Mouse (Mus musculus) layer of hippocampus, adult 2 months (tissue): ENCODE measurements around the gene Gm28557. TPM values are rescaled to one million over a fixed set of nuclear protein-coding genes. Genes with fewer than 3 reads are reported as not detected.

Experiments used
- DNase-seq, 2 experiments: peaks; one replicate each; pipeline ENCODE4 v3.0.0; 2022; ENCODE audit warnings: low spot score in 2 of 2
- H3K27ac ChIP-seq: fragments of 200-600 bp; 2 replicates; pipeline ENCODE4 v1.8.1; 2022
- H3K4me3 ChIP-seq: fragments of 200-600 bp; 2 replicates; pipeline ENCODE4 v1.8.1; 2022; ENCODE audit warnings: mild to moderate bottlenecking
- CTCF ChIP-seq: fragments of 200-600 bp; conservative IDR thresholded peaks from 2 replicates; pipeline ENCODE4 v1.8.1; 2022; ENCODE audit warnings: antibody characterized with exemption, mild to moderate bottlenecking, moderate library complexity
- total RNA-seq, 2 experiments: library from RNA; stranded (reverse); gene quantifications; 2 replicates each; pipeline ENCODE4 v1.2.3; 2021

The Gm28557 gene
- total RNA-seq, 2 experiments from 2014 or later: 3.0 to 4.3 TPM

- peak; percentile 64 to 85 for DNase-seq
- 0 out of 2 replicates have a peak, but pooled peaks have one; percentile 13 for TF ChIP-seq CTCF
- peak overlapping the region; percentile 87 for H3K27ac ChIP-seq
- peak overlapping the region; percentile 68 for H3K4me3 ChIP-seq
Measured at GRCm38 (mm10) chr13:67081142-67081713, 27.2 kb downstream of the Gm28557 start.

DNA sequence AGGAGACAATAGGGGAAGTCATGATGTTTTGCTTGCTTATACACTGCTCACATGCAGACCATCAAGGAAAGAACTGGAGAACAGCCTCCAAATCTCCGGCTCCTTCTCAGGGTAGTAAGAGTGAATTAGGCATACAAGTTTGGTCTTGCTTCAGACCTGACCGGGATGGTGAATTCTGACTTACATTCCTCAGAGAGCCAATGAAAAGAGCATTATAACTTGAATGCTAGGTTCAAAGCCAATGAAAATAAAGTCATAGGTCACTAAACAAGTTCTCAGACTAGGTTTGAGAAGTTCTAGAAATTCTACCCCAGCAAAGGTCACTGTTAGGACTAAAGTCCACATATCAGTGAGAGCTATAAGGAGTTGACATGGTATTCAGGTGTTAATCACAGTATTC lies 31.2 kb downstream of the Gm28557 start:
- no peak for DNase-seq
- TF ChIP-seq CTCF: no peak
- Histone ChIP-seq H3K27ac (no peak overlapping the region), H3K4me3 (no peak overlapping the region)

DNA sequence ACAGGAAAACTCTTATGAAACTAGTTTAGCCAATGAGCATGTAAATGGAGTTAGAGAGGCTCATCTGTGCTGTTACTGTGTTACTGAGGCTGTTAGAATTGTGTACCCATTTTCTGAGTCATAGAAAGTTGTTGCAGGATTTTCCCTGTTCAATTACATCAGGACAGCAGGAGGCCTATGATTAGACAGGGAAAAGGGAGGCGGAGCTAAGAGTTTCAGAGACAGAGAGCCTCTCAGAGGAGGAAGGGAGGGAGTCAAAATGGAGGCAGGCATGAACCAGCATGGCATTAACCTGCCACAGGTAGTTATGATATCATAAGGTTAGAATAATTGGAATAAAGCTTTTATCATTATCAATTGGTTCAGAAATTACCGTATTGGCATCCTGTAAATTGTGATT lies 35.6 kb downstream of the Gm28557 start:
- no peak for DNase-seq
- TF ChIP-seq CTCF: no peak
- Histone ChIP-seq H3K4me3 (no peak overlapping the region), H3K27ac (no peak overlapping the region)

DNA sequence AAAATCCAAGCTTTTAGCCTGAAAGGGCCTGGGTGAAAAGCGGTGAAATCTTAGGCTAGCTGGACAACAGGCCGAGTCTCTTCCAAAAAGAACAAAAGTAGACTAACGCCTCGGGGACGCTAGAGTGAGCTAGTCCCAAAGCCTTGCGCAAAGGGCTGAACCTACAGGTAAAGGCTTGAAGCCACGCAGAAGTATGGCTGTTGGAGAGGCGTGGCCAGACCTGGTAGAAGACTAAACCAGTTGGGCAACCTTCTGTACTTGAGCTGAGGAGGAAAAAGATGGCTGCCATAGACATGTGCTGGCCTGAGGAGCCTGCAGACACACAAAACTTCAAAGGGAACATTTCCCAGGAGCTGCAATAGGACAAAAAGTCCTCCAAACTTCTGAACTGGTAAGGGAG lies 43.0 kb downstream of the Gm28557 start:
- Histone ChIP-seq H3K27ac (no peak overlapping the region), H3K4me3 (no peak overlapping the region)
- DNase-seq: no peak
- no peak for TF ChIP-seq CTCF

DNA sequence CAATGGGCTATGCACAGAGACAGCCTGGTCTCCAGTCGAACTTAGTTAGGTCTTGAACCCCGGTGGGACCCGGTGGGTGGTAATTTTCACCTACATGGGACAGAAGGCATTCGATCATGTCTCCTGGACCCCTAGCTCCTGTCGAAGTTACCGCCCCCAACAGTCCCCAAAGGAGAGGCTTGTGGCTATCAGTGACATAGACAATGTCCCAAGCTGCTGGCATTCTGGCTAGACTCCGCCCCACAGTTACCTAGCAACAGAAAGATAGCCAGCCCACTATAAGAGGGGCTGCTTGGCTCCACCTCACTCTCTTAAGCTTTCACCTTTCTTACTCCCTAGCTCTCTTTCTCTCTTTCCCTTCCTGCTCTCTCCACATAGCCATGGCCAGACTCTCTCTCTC lies 46.0 kb downstream of the Gm28557 start:
- TF ChIP-seq CTCF: no peak
- H3K27ac ChIP-seq: no peak overlapping the region
- DNase-seq: no peak

GRCm38 (mm10) chr13:67060786-67061358 lies 47.5 kb downstream of the Gm28557 start, which contains the start of gene Zfp712:
Gene Zfp712, minus strand, starts transcription at chr13:67061170.
- peak; percentile 92 to 94 for DNase-seq
- no peak for TF ChIP-seq CTCF
- Histone ChIP-seq H3K27ac (peak within 1 kb of the TSS; percentile 91), H3K4me3 (peak within 1 kb of the TSS; percentile 91)

More for the DNA sequence above, 46.0 kb downstream of the Gm28557 start:
- no peak overlapping the region for H3K4me3 ChIP-seq

DNA sequence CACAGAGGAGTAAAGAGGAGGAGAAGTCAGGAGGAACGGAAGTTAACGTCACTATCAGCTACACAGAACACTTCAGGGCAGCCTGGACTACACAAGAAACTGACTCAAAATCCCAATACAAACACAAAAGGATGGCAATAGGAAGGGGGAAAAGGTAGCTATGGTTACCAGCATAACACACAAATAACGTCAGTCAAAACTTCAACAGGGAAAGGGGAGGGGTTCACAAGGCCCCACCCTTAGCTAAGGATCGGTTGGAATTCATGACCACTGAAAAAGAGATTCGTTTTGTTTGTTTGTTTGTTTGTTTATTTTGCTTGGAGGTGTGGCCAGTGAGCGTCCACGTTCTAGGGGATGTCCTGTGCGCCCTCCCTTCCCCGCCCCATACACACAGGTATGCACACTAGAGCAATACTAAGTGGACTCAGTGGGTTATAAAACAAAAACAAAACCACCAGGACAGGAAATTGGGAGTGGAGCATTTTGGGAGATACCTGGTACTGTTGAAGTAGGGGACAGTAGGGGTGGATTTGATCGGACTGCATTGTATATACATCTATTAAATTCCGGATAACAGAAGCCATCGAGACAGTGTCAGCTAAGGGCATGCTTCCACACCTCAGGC lies 48.1 kb downstream of the Gm28557 start:
- DNase-seq: no peak
- H3K27ac ChIP-seq: peak overlapping the region; percentile 91
- TF ChIP-seq CTCF: no peak
- peak overlapping the region; percentile 91 for H3K4me3 ChIP-seq

Other genes starting within 250 kb of the Gm28557 start
- gene Gm10767, start 203.7 kb downstream of the Gm28557 start, total RNA-seq: 1 to 10 TPM; 2.6 to 2.8 TPM
- gene Zfp712, start 47.4 kb downstream of the Gm28557 start, total RNA-seq: 1 to 10 TPM; 4.6 to 5.6 TPM
- gene Zfp708, start 10.6 kb downstream of the Gm28557 start, total RNA-seq: 1 to 10 TPM; 2.5 to 3.5 TPM
- under 1 TPM; 0.39 to 0.44 TPM for gene Rslcan18, start 7.7 kb upstream of the Gm28557 start, total RNA-seq
- 10 to 100 TPM in 1 of 2 experiments, 1 to 10 TPM in 1; 8.9 to 10.6 TPM for gene Zfp759, start 13.1 kb upstream of the Gm28557 start, total RNA-seq
- 1 to 10 TPM; 4.1 to 6.7 TPM for gene Rsl1, start 64.6 kb upstream of the Gm28557 start, total RNA-seq
- gene Zfp455, start 85.9 kb upstream of the Gm28557 start, total RNA-seq: 1 to 10 TPM; 2.0 to 3.0 TPM
- gene Zfp458, start 169.9 kb upstream of the Gm28557 start, total RNA-seq: 10 to 100 TPM; 19.9 to 22.2 TPM
- 1 to 10 TPM; 4.0 to 6.5 TPM for gene Zfp457, start 197.9 kb upstream of the Gm28557 start, total RNA-seq
- gene Zfp595, start 224.0 kb upstream of the Gm28557 start, total RNA-seq: 1 to 10 TPM; 3.2 to 4.9 TPM